Mouse (Mus musculus): ENCODE data around the gene Kdm8. TPM values are rescaled to one million over a fixed set of nuclear protein-coding genes. Genes with fewer than 3 reads are reported as not detected.
"Not testable (repeated sequence)": the region's sequence is repeated elsewhere in the genome, so short reads cannot be mapped to it uniquely, and the experiment has no call there.

Gene Kdm8
- polyA plus RNA-seq, 1 experiment from 2014 or later = 16.2 TPM

GRCm38 (mm10) chr7:125427492-125428090, 16.9 kb upstream of the Kdm8 start:
- WGBS = 79% methylated on average over 12 of the region's 12 CpGs
- Histone ChIP-seq H3K9me3 (no peaks in the 10 kb centered on the region), H3K9ac (replicated peaks) (no peak overlapping the region), H3K4me2 (no peak overlapping the region), H3K4me3 (replicated peaks) (no peak overlapping the region), H3K27ac (no peak overlapping the region), H3K36me3 (no peaks in the 10 kb centered on the region), H3K4me1 (replicated peaks) (0 out of 2 replicates have a peak, but pooled peaks cover 4% of the 10 kb centered on the region), H3K27me3 (no peaks in the 10 kb centered on the region)
- ATAC-seq (ENCODE audit: insufficient number of reproducible peaks, insufficient read depth, low FRiP score, low TSS enrichment, low read depth) = no peak

GRCm38 (mm10) chr7:125428381-125428780, 16.1 kb upstream of the Kdm8 start:
- Histone ChIP-seq H3K9ac (replicated peaks) (no peak overlapping the region), H3K4me1 (replicated peaks) (0 out of 2 replicates have a peak, but pooled peaks cover 4% of the 10 kb centered on the region), H3K27ac (no peak overlapping the region), H3K4me3 (replicated peaks) (no peak overlapping the region), H3K27me3 (no peaks in the 10 kb centered on the region), H3K4me2 (no peak overlapping the region), H3K36me3 (no peaks in the 10 kb centered on the region), H3K9me3 (no peaks in the 10 kb centered on the region)
- 74% methylated on average over 7 of the region's 7 CpGs for WGBS
- no peak for ATAC-seq (ENCODE audit: insufficient number of reproducible peaks, insufficient read depth, low FRiP score, low TSS enrichment, low read depth)

- not testable (repeated sequence) for ATAC-seq (ENCODE audit: insufficient number of reproducible peaks, insufficient read depth, low FRiP score, low TSS enrichment, low read depth); H3K27ac ChIP-seq
- 80% methylated on average over 5 of the region's 5 CpGs for WGBS
Measured at GRCm38 (mm10) chr7:125428816-125429500, 15.5 kb upstream of the Kdm8 start.

GRCm38 (mm10) chr7:125430170-125430842, 14.2 kb upstream of the Kdm8 start:
- WGBS = 58% methylated on average over 7 of the region's 7 CpGs
- Histone ChIP-seq H3K9me3 (no peaks in the 10 kb centered on the region), H3K4me2 (no peak overlapping the region), H3K27ac (no peak overlapping the region), H3K27me3 (no peaks in the 10 kb centered on the region), H3K9ac (replicated peaks) (no peak overlapping the region), H3K36me3 (no peaks in the 10 kb centered on the region), H3K4me1 (replicated peaks) (peaks cover 18% of the 10 kb centered on the region), H3K4me3 (replicated peaks) (no peak overlapping the region)
- no peak for ATAC-seq (ENCODE audit: insufficient number of reproducible peaks, insufficient read depth, low FRiP score, low TSS enrichment, low read depth)

More at GRCm38 (mm10) chr7:125428816-125429500, 15.5 kb upstream of the Kdm8 start:
- H3K27me3 ChIP-seq; H3K9ac ChIP-seq (replicated peaks); H3K36me3 ChIP-seq; H3K4me3 ChIP-seq (replicated peaks); H3K4me2 ChIP-seq; H3K9me3 ChIP-seq; H3K4me1 ChIP-seq (replicated peaks): not testable (repeated sequence)

GRCm38 (mm10) chr7:125433874-125434273, 10.6 kb upstream of the Kdm8 start:
- no peak for ATAC-seq (ENCODE audit: insufficient number of reproducible peaks, insufficient read depth, low FRiP score, low TSS enrichment, low read depth)
- no peak overlapping the region for H3K4me2 ChIP-seq
- H3K27me3 ChIP-seq = no peaks in the 10 kb centered on the region
- H3K27ac ChIP-seq = no peak overlapping the region
- no peak overlapping the region for H3K9ac ChIP-seq (replicated peaks)
- H3K4me3 ChIP-seq (replicated peaks) = no peak overlapping the region
- no peaks in the 10 kb centered on the region for H3K9me3 ChIP-seq
- no peaks in the 10 kb centered on the region for H3K36me3 ChIP-seq
- H3K4me1 ChIP-seq (replicated peaks) = peaks cover 19% of the 10 kb centered on the region
- 72% methylated on average over 3 of the region's 3 CpGs for WGBS

- ATAC-seq (ENCODE audit: insufficient number of reproducible peaks, insufficient read depth, low FRiP score, low TSS enrichment, low read depth) = no peak
- H3K27ac ChIP-seq = peak overlapping the region; percentile 62
- H3K4me2 ChIP-seq = no peak overlapping the region
- no peak overlapping the region for H3K9ac ChIP-seq (replicated peaks)
- H3K27me3 ChIP-seq = no peaks in the 10 kb centered on the region
- WGBS = 34% methylated on average over 8 of the region's 8 CpGs
- H3K36me3 ChIP-seq = no peaks in the 10 kb centered on the region
- peaks cover 19% of the 10 kb centered on the region for H3K4me1 ChIP-seq (replicated peaks)
- 0 out of 2 replicates have a peak, but pooled peaks cover 6% of the 10 kb centered on the region for H3K9me3 ChIP-seq
- H3K4me3 ChIP-seq (replicated peaks) = no peak overlapping the region
Measured at GRCm38 (mm10) chr7:125434666-125435290, 9.7 kb upstream of the Kdm8 start.

GRCm38 (mm10) chr7:125442323-125442722, 2.2 kb upstream of the Kdm8 start:
- 88% methylated on average over 4 of the region's 4 CpGs for WGBS

GRCm38 (mm10) chr7:125444076-125444463, 406 bp upstream of the Kdm8 start:
- Histone ChIP-seq H3K4me2 (peak overlapping the region; percentile 74), H3K9ac (replicated peaks) (peak overlapping the region; percentile 70), H3K27me3 (no peaks in the 10 kb centered on the region), H3K27ac (peak overlapping the region; percentile 97), H3K4me1 (replicated peaks) (peaks cover 19% of the 10 kb centered on the region), H3K36me3 (no peaks in the 10 kb centered on the region), H3K4me3 (replicated peaks) (peak overlapping the region; percentile 58), H3K9me3 (0 out of 2 replicates have a peak, but pooled peaks cover 5% of the 10 kb centered on the region)
- 24% methylated on average over 10 of the region's 10 CpGs for WGBS
- ATAC-seq (ENCODE audit: insufficient number of reproducible peaks, insufficient read depth, low FRiP score, low TSS enrichment, low read depth) = no peak

More at GRCm38 (mm10) chr7:125442323-125442722, 2.2 kb upstream of the Kdm8 start:
- Histone ChIP-seq H3K9me3 (0 out of 2 replicates have a peak, but pooled peaks cover 6% of the 10 kb centered on the region), H3K9ac (replicated peaks) (no peak overlapping the region), H3K27me3 (no peaks in the 10 kb centered on the region), H3K36me3 (no peaks in the 10 kb centered on the region), H3K27ac (no peak overlapping the region), H3K4me2 (no peak overlapping the region), H3K4me1 (replicated peaks) (peaks cover 19% of the 10 kb centered on the region), H3K4me3 (replicated peaks) (no peak overlapping the region)
- ATAC-seq (ENCODE audit: insufficient number of reproducible peaks, insufficient read depth, low FRiP score, low TSS enrichment, low read depth) = no peak

GRCm38 (mm10) chr7:125450678-125451077, 6.2 kb downstream of the Kdm8 start:
- no peaks in the 10 kb centered on the region for H3K27me3 ChIP-seq
- 95% methylated on average over 1 of the region's 1 CpGs for WGBS
- H3K4me1 ChIP-seq (replicated peaks) = peaks cover 6% of the 10 kb centered on the region
- no peak for ATAC-seq (ENCODE audit: insufficient number of reproducible peaks, insufficient read depth, low FRiP score, low TSS enrichment, low read depth)
- H3K36me3 ChIP-seq = peaks cover 35% of the 10 kb centered on the region
- no peak overlapping the region for H3K4me2 ChIP-seq
- no peak overlapping the region for H3K4me3 ChIP-seq (replicated peaks)
- H3K9ac ChIP-seq (replicated peaks) = no peak overlapping the region
- no peaks in the 10 kb centered on the region for H3K9me3 ChIP-seq
- H3K27ac ChIP-seq = no peak overlapping the region

GRCm38 (mm10) chr7:125451078-125451477, 6.6 kb downstream of the Kdm8 start:
- 0 out of 2 replicates have a peak, but pooled peaks have one; percentile 10 for ATAC-seq (ENCODE audit: insufficient number of reproducible peaks, insufficient read depth, low FRiP score, low TSS enrichment, low read depth)
- H3K27me3 ChIP-seq = no peaks in the 10 kb centered on the region

GRCm38 (mm10) chr7:125453671-125454070, 9.2 kb downstream of the Kdm8 start:
- Histone ChIP-seq H3K9ac (replicated peaks) (no peak overlapping the region), H3K27ac (no peak overlapping the region), H3K36me3 (peaks cover 58% of the 10 kb centered on the region), H3K4me2 (no peak overlapping the region), H3K9me3 (no peaks in the 10 kb centered on the region), H3K4me3 (replicated peaks) (no peak overlapping the region), H3K27me3 (no peaks in the 10 kb centered on the region), H3K4me1 (replicated peaks) (no peaks in the 10 kb centered on the region)
- ATAC-seq (ENCODE audit: insufficient number of reproducible peaks, insufficient read depth, low FRiP score, low TSS enrichment, low read depth) = no peak
- 98% methylated on average over 4 of the region's 4 CpGs for WGBS

More at GRCm38 (mm10) chr7:125451078-125451477, 6.6 kb downstream of the Kdm8 start:
- no peak overlapping the region for H3K4me3 ChIP-seq (replicated peaks)
- H3K36me3 ChIP-seq = peaks cover 39% of the 10 kb centered on the region
- H3K27ac ChIP-seq = no peak overlapping the region
- H3K4me2 ChIP-seq = no peak overlapping the region
- peaks cover 2% of the 10 kb centered on the region; the same call in 1 of the 2 replicates for H3K4me1 ChIP-seq (replicated peaks)
- H3K9me3 ChIP-seq = no peaks in the 10 kb centered on the region
- no peak overlapping the region for H3K9ac ChIP-seq (replicated peaks)
- 72% methylated on average over 2 of the region's 2 CpGs for WGBS

All from limb, embryonic 12.5 days (tissue).